Mouse (Mus musculus) MEL (cell line): ENCODE data around the gene Krt86. TPM values are rescaled to one million over a fixed set of nuclear protein-coding genes. Genes with fewer than 3 reads are reported as not detected.

Source experiments
- DNase-seq: peaks from one replicate; pipeline ENCODE4 v3.0.0; 2011; ENCODE audit warnings: low read depth, low spot score
- H3K27ac ChIP-seq: 2 replicates; pipeline ENCODE4 v1.5.1; 2012; ENCODE audit warnings: low read depth, mild to moderate bottlenecking, control low read depth, low read length, moderate library complexity; ENCODE audit not compliant: control insufficient read depth
- H3K27me3 ChIP-seq, 2 experiments: fragments of 150-350 bp in 1 of 2; sonication (generic) in 1 of 2; 2 replicates each; pipeline ENCODE4 v1.6.1; 2012; ENCODE audit warnings: low read length in 2 of 2, mild to moderate bottlenecking in 2 of 2, improper control_type of control experiment in 1 of 2, moderate library complexity in 1 of 2; ENCODE audit not compliant: insufficient read depth in 2 of 2, control insufficient read depth in 1 of 2
- H3K36me3 ChIP-seq, 2 experiments: 2 replicates each; pipeline ENCODE4 v1.6.1; 2012 to 2014; ENCODE audit warnings: low read length in 2 of 2, improper control_type of control experiment in 1 of 2, inconsistent platforms in 1 of 2, mild to moderate bottlenecking in 1 of 2; ENCODE audit not compliant: insufficient read depth in 2 of 2, control insufficient read depth in 1 of 2
- H3K4me1 ChIP-seq, 2 experiments: fragments of 150-350 bp in 1 of 2; sonication (generic) in 1 of 2; 2 replicates each; pipeline ENCODE4 v1.6.1; 2012; ENCODE audit warnings: low read length in 2 of 2, improper control_type of control experiment in 1 of 2, mild to moderate bottlenecking in 1 of 2; ENCODE audit not compliant: insufficient read depth in 2 of 2, control insufficient read depth in 1 of 2
- H3K4me3 ChIP-seq, 2 experiments: fragments of 150-350 bp in 1 of 2; sonication (generic) in 1 of 2; 2 replicates each; pipeline ENCODE4 v1.5.1; 2012; ENCODE audit warnings: low read depth in 2 of 2, low read length in 2 of 2, mild to moderate bottlenecking in 2 of 2, moderate library complexity in 2 of 2, control low read depth in 1 of 2, improper control_type of control experiment in 1 of 2; ENCODE audit not compliant: control insufficient read depth in 1 of 2, insufficient read depth in 1 of 2
- H3K79me2 ChIP-seq: 2 replicates; pipeline ENCODE4 v1.6.1; 2012; ENCODE audit warnings: mild to moderate bottlenecking, low read length, moderate library complexity; ENCODE audit not compliant: control insufficient read depth, poor library complexity, insufficient read depth
- H3K9ac ChIP-seq: 2 replicates; pipeline ENCODE4 v1.6.1; 2012; ENCODE audit warnings: low read depth, mild to moderate bottlenecking, control low read depth, low read length, moderate library complexity; ENCODE audit not compliant: control insufficient read depth, poor library complexity, severe bottlenecking
- H3K9me3 ChIP-seq: fragments of 150-350 bp; sonication (generic); replicated peaks from 2 replicates; pipeline ENCODE4 v1.6.1; 2012; ENCODE audit warnings: mild to moderate bottlenecking, low read length, improper control_type of control experiment, moderate library complexity; ENCODE audit not compliant: insufficient read depth
- BHLHE40 ChIP-seq: IDR thresholded peaks from 2 replicates; pipeline ENCODE4 v1.6.1; 2012; ENCODE audit warnings: low read depth, mild to moderate bottlenecking, inconsistent platforms, low read length, improper control_type of control experiment, borderline replicate concordance
- CHD1 ChIP-seq: IDR thresholded peaks from 2 replicates; pipeline ENCODE4 v1.6.1; 2012; ENCODE audit warnings: low read depth, mild to moderate bottlenecking, inconsistent platforms, low read length, improper control_type of control experiment
- CHD2 ChIP-seq: IDR thresholded peaks from 2 replicates; pipeline ENCODE4 v1.6.1; 2011; ENCODE audit warnings: low read length, improper control_type of control experiment
- CTCF ChIP-seq, 3 experiments: IDR thresholded peaks in 2 of 3; conservative IDR thresholded peaks in 1 of 3; 2 replicates each; pipeline ENCODE4 v1.5.1; 2011 to 2012; ENCODE audit warnings: low read length in 3 of 3, low read depth in 2 of 3, mild to moderate bottlenecking in 2 of 3, improper control_type of control experiment in 1 of 3, inconsistent platforms in 1 of 3, mixed read lengths in 1 of 3, moderate library complexity in 1 of 3; ENCODE audit not compliant: control insufficient read depth in 1 of 3, insufficient read depth in 1 of 3, poor library complexity in 1 of 3, severe bottlenecking in 1 of 3
- E2F4 ChIP-seq: IDR thresholded peaks from 2 replicates; pipeline ENCODE4 v1.6.1; 2011; ENCODE audit warnings: low read depth, low read length, improper control_type of control experiment, borderline replicate concordance
- ELF1 ChIP-seq: IDR thresholded peaks from 2 replicates; pipeline ENCODE4 v1.6.1; 2014; ENCODE audit warnings: low read depth, mild to moderate bottlenecking, inconsistent platforms, low read length, improper control_type of control experiment, moderate library complexity
- EP300 ChIP-seq, 2 experiments: IDR thresholded peaks; 2 replicates each; pipeline ENCODE4 v1.6.1; 2011; ENCODE audit warnings: improper control_type of control experiment in 2 of 2, low read length in 2 of 2, low read depth in 1 of 2, mild to moderate bottlenecking in 1 of 2
- ETS1 ChIP-seq: IDR thresholded peaks from 2 replicates; pipeline ENCODE4 v1.6.1; 2012; ENCODE audit warnings: low read depth, mild to moderate bottlenecking, inconsistent platforms, low read length, improper control_type of control experiment, moderate library complexity
- GATA1 ChIP-seq: IDR thresholded peaks from 2 replicates; pipeline ENCODE4 v1.6.1; 2011; ENCODE audit warnings: low read depth, low read length, improper control_type of control experiment
- MAX ChIP-seq: IDR thresholded peaks from 2 replicates; pipeline ENCODE4 v1.6.1; 2011; ENCODE audit warnings: low read length, improper control_type of control experiment
- MAZ ChIP-seq: IDR thresholded peaks from 2 replicates; pipeline ENCODE4 v1.6.1; 2012; ENCODE audit warnings: low read depth, mild to moderate bottlenecking, inconsistent platforms, low read length, improper control_type of control experiment
- MEF2A ChIP-seq: IDR thresholded peaks from 2 replicates; pipeline ENCODE4 v1.6.1; 2014; ENCODE audit warnings: low read depth, mild to moderate bottlenecking, inconsistent platforms, low read length, improper control_type of control experiment; ENCODE audit not compliant: poor library complexity, insufficient replicate concordance, severe bottlenecking; ENCODE audit errors: extremely low read depth
- NELFE ChIP-seq: IDR thresholded peaks from 2 replicates; pipeline ENCODE4 v1.6.1; 2011; ENCODE audit warnings: low read depth, low read length, improper control_type of control experiment
- POLR2A ChIP-seq, 2 experiments: IDR thresholded peaks; 2 replicates each; pipeline ENCODE4 v1.6.1; 2011 to 2012; ENCODE audit warnings: low read length in 2 of 2, mild to moderate bottlenecking in 2 of 2, control low read depth in 1 of 2, improper control_type of control experiment in 1 of 2, low read depth in 1 of 2, moderate library complexity in 1 of 2; ENCODE audit not compliant: control insufficient read depth in 1 of 2, insufficient read depth in 1 of 2, poor library complexity in 1 of 2
- POLR2AphosphoS5 ChIP-seq: IDR thresholded peaks from 2 replicates; pipeline ENCODE4 v1.6.1; 2012; ENCODE audit warnings: low read depth, borderline replicate concordance, mild to moderate bottlenecking, inconsistent platforms, low read length, moderate library complexity, mixed read lengths
- RCOR1 ChIP-seq: IDR thresholded peaks from 2 replicates; pipeline ENCODE4 v1.6.1; 2012; ENCODE audit warnings: low read depth, mild to moderate bottlenecking, inconsistent platforms, low read length, improper control_type of control experiment
- SIN3A ChIP-seq: IDR thresholded peaks from 2 replicates; pipeline ENCODE4 v1.6.1; 2012; ENCODE audit warnings: low read length, improper control_type of control experiment, inconsistent platforms
- SMC3 ChIP-seq: IDR thresholded peaks from 2 replicates; pipeline ENCODE4 v1.6.1; 2011; ENCODE audit warnings: low read depth, low read length, improper control_type of control experiment
- TAL1 ChIP-seq: IDR thresholded peaks from 2 replicates; pipeline ENCODE4 v1.6.1; 2012; ENCODE audit warnings: mild to moderate bottlenecking, inconsistent platforms, low read length, moderate library complexity, mixed read lengths
- TCF12 ChIP-seq: IDR thresholded peaks from 2 replicates; pipeline ENCODE4 v1.6.1; 2014; ENCODE audit warnings: low read depth, mild to moderate bottlenecking, inconsistent platforms, low read length, improper control_type of control experiment, moderate library complexity
- UBTF ChIP-seq: IDR thresholded peaks from 2 replicates; pipeline ENCODE4 v1.6.1; 2012; ENCODE audit warnings: low read depth, mild to moderate bottlenecking, inconsistent platforms, low read length, improper control_type of control experiment, moderate library complexity, borderline replicate concordance; ENCODE audit not compliant: insufficient read depth
- ZC3H11A ChIP-seq: IDR thresholded peaks from 2 replicates; pipeline ENCODE4 v1.6.1; 2012; ENCODE audit warnings: low read depth, mild to moderate bottlenecking, inconsistent platforms, low read length, improper control_type of control experiment
- ZNF384 ChIP-seq: IDR thresholded peaks from 2 replicates; pipeline ENCODE4 v1.6.1; 2012; ENCODE audit warnings: low read depth, mild to moderate bottlenecking, inconsistent platforms, low read length, improper control_type of control experiment
- polyA plus RNA-seq, 2 experiments: library from polyadenylated mRNA; stranded (reverse) in 1 of 2; unstranded in 1 of 2; fragments of >175 nt in 1 of 2; fragments of >200 nt in 1 of 2; gene quantifications; 2 replicates each; pipeline versions ENCODE4 v1.2.1 to v1.2.4; 2012; ENCODE audit warnings: low replicate concordance in 2 of 2, low read depth in 1 of 2; ENCODE audit not compliant: insufficient read length in 2 of 2, insufficient read depth in 1 of 2, missing spikeins in 1 of 2
- total RNA-seq: library from RNA; depleted of rRNA; stranded (reverse); fragments of 300-350 nt; gene quantifications from 2 replicates; pipeline ENCODE4 v1.2.3, GENCODE M21; 2012

Krt86 gene
- total and polyA plus RNA-seq, 3 experiments: not detected

DNA sequence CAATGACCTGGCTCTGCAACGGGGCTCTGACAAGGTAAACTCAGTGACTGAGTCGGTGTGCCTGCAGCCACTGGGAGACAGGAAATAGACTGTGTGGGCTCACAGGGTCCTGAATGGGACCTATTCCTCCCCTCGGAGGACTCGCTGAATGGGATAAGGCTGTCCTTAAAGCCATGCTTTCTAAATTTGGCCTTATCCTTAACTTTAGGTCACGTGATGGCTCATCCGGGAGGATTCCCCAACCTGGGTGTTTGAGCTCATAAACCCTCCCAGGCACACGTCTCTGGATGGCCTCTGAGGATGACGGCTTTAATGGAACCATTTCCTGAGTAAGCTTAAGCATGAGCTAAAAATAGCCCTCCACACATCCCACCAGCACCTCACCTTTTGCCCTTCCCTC lies 19.4 kb downstream of the Krt86 start:
- no peaks in the 10 kb centered on the region for H3K27me3 ChIP-seq
- TF ChIP-seq E2F4 (no peak), TCF12 (no peak), GATA1 (no peak), CHD2 (no peak), CHD1 (no peak), EP300 (IDR thresholded peaks at IDR 0.05; ENCODE audit: low read depth in 1 of 2, low read length in 2 of 2) (no peak), ETS1 (no peak), UBTF (no peak), NELFE (no peak), ZNF384 (no peak), SMC3 (no peak), BHLHE40 (no peak), POLR2A (IDR thresholded peaks at IDR 0.05; ENCODE audit: control insufficient read depth in 1 of 2, insufficient read depth in 1 of 2, low read depth in 1 of 2, low read length in 2 of 2, poor library complexity in 1 of 2) (no peak), SIN3A (no peak), CTCF (IDR thresholded peaks at IDR 0.05 in 2 of 3, conservative IDR thresholded peaks at IDR 0.05 in 1 of 3; ENCODE audit: control insufficient read depth in 1 of 3, insufficient read depth in 1 of 3, low read depth in 2 of 3, low read length in 3 of 3, poor library complexity in 1 of 3, severe bottlenecking in 1 of 3) (no peak), MEF2A (no peak)
- no peak overlapping the region for H3K27ac ChIP-seq
- H3K79me2 ChIP-seq: no peaks in the 10 kb centered on the region
- no peak overlapping the region for H3K9ac ChIP-seq
- H3K4me3 ChIP-seq: no peak overlapping the region
- no peak for DNase-seq
- H3K36me3 ChIP-seq: no peaks in the 10 kb centered on the region
- H3K9me3 ChIP-seq: no peaks in the 10 kb centered on the region
- no peaks in the 10 kb centered on the region for H3K4me1 ChIP-seq

- H3K27me3 ChIP-seq: no peaks in the 10 kb centered on the region
- H3K27ac ChIP-seq: no peak overlapping the region
- H3K9ac ChIP-seq: no peak overlapping the region
- H3K79me2 ChIP-seq: no peaks in the 10 kb centered on the region
- DNase-seq: no peak
- no peaks in the 10 kb centered on the region for H3K4me1 ChIP-seq
- TF ChIP-seq TAL1 (no peak), RCOR1 (no peak), ZNF384 (no peak), MAZ (no peak), ETS1 (no peak), SIN3A (no peak), ELF1 (no peak), TCF12 (no peak), MAX (no peak), CTCF (IDR thresholded peaks at IDR 0.05 in 2 of 3, conservative IDR thresholded peaks at IDR 0.05 in 1 of 3; ENCODE audit: control insufficient read depth in 1 of 3, insufficient read depth in 1 of 3, low read depth in 2 of 3, low read length in 3 of 3, poor library complexity in 1 of 3, severe bottlenecking in 1 of 3) (no peak), ZC3H11A (no peak), POLR2AphosphoS5 (no peak)
- H3K36me3 ChIP-seq: no peaks in the 10 kb centered on the region
- no peak overlapping the region for H3K4me3 ChIP-seq
- no peaks in the 10 kb centered on the region for H3K9me3 ChIP-seq
Observed at GRCm38 (mm10) chr15:101493713-101494112, 20.4 kb downstream of the Krt86 start.
